Mouse (Mus musculus) forebrain, embryonic 16.5 days (tissue): ENCODE measurements at regions not wholly inside any gene's neighbourhood (a gene's known extent, or its start where the extent isn't known, plus 50 kb on each side); places are given as distances from the start of the nearest gene placed in this dataset.

Experiments
- ATAC-seq: fragments of 200-750 bp; cut with Nextera tagmentation; 2 replicates; pipeline ENCODE4 v1.8.0; 2017; ENCODE audit warnings: mild to moderate bottlenecking, moderate library complexity
- H3K27ac ChIP-seq: fragments of 300-500 bp; sonication (generic); 2 replicates; pipeline ENCODE4 v1.5.1; 2014; ENCODE audit warnings: low read length, control low read depth
- H3K27me3 ChIP-seq: fragments of 300-500 bp; sonication (generic); replicated peaks from 2 replicates; pipeline ENCODE4 v1.6.1; 2014; ENCODE audit warnings: low read length; ENCODE audit not compliant: control insufficient read depth, insufficient read depth
- H3K36me3 ChIP-seq: fragments of 300-500 bp; sonication (generic); 2 replicates; pipeline ENCODE4 v1.6.1; 2014; ENCODE audit not compliant: control insufficient read depth, insufficient read depth
- H3K4me1 ChIP-seq: fragments of 300-500 bp; sonication (generic); replicated peaks from 2 replicates; pipeline ENCODE4 v1.6.1; 2014; ENCODE audit warnings: low read length; ENCODE audit not compliant: control insufficient read depth, insufficient read depth
- H3K4me2 ChIP-seq: fragments of 300-500 bp; sonication (generic); 2 replicates; pipeline ENCODE4 v1.6.1; 2014; ENCODE audit warnings: mild to moderate bottlenecking, low read length, control low read depth
- H3K4me3 ChIP-seq: fragments of 300-500 bp; sonication (generic); replicated peaks from 2 replicates; pipeline ENCODE4 v1.5.1; 2014; ENCODE audit warnings: mild to moderate bottlenecking, low read length, control low read depth
- H3K9ac ChIP-seq: fragments of 300-500 bp; sonication (generic); replicated peaks from 2 replicates; pipeline ENCODE4 v1.6.1; 2014; ENCODE audit warnings: low read depth, low read length, control low read depth
- H3K9me3 ChIP-seq: fragments of 300-500 bp; sonication (generic); 2 replicates; pipeline ENCODE4 v1.6.1; 2016; ENCODE audit warnings: low read length; ENCODE audit not compliant: control insufficient read depth
- WGBS: fragments of 180-500 bp; shearing (Covaris S2); extraction: QIAGEN DNeasy Blood & Tissue Kit; methylation state at CpG from one replicate; pipeline ENCODE4 v1.1.7; 2014; 5-methylcytosine and 5-hydroxymethylcytosine counted together

- Histone ChIP-seq H3K4me1 (no peaks in the 10 kb centered on the region), H3K27me3 (no peaks in the 10 kb centered on the region), H3K27ac (no peak overlapping the region), H3K9me3 (no peaks in the 10 kb centered on the region), H3K4me3 (no peak overlapping the region), H3K9ac (no peak overlapping the region), H3K36me3 (no peaks in the 10 kb centered on the region), H3K4me2 (no peak overlapping the region)
- WGBS, result 93% methylated on average over 4 of the region's 4 CpGs
- no peak for ATAC-seq
These were observed 88.1 kb upstream of the Bcl6 start for GRCm38 (mm10) chr16:24076799-24077136.

- Histone ChIP-seq H3K9me3 (no peaks in the 10 kb centered on the region), H3K4me1 (no peaks in the 10 kb centered on the region), H3K4me3 (no peak overlapping the region), H3K4me2 (no peak overlapping the region), H3K9ac (no peak overlapping the region), H3K27ac (no peak overlapping the region), H3K36me3 (no peaks in the 10 kb centered on the region), H3K27me3 (no peaks in the 10 kb centered on the region)
- no peak for ATAC-seq
- 95% methylated on average over 4 of the region's 4 CpGs for WGBS
These were observed 87.6 kb upstream of the Bcl6 start for GRCm38 (mm10) chr16:24076109-24076798.

GRCm38 (mm10) chr16:24073613-24074244 is 85.1 kb upstream of the Bcl6 start:
- Histone ChIP-seq H3K4me3 (no peak overlapping the region), H3K27ac (no peak overlapping the region), H3K27me3 (no peaks in the 10 kb centered on the region), H3K9ac (no peak overlapping the region), H3K4me1 (no peaks in the 10 kb centered on the region), H3K9me3 (no peaks in the 10 kb centered on the region), H3K36me3 (no peaks in the 10 kb centered on the region), H3K4me2 (no peak overlapping the region)
- WGBS, result 94% methylated on average over 8 of the region's 8 CpGs
- no peak for ATAC-seq

GRCm38 (mm10) chr16:24073065-24073464 is 84.4 kb upstream of the Bcl6 start:
- no peak overlapping the region for H3K9ac ChIP-seq
- H3K27me3 ChIP-seq, result no peaks in the 10 kb centered on the region
- no peaks in the 10 kb centered on the region for H3K9me3 ChIP-seq
- H3K4me1 ChIP-seq, result no peaks in the 10 kb centered on the region
- H3K27ac ChIP-seq, result no peak overlapping the region
- H3K4me3 ChIP-seq, result no peak overlapping the region
- no peak overlapping the region for H3K4me2 ChIP-seq
- no peaks in the 10 kb centered on the region for H3K36me3 ChIP-seq
- ATAC-seq, result no peak
- 84% methylated on average over 6 of the region's 6 CpGs for WGBS

GRCm38 (mm10) chr16:24069411-24069810 is 80.8 kb upstream of the Bcl6 start:
- WGBS, result 92% methylated on average over 5 of the region's 5 CpGs
- Histone ChIP-seq H3K4me2 (no peak overlapping the region), H3K4me3 (no peak overlapping the region), H3K27me3 (no peaks in the 10 kb centered on the region), H3K9ac (no peak overlapping the region), H3K4me1 (no peaks in the 10 kb centered on the region), H3K27ac (no peak overlapping the region), H3K36me3 (no peaks in the 10 kb centered on the region), H3K9me3 (no peaks in the 10 kb centered on the region)
- ATAC-seq, result no peak

GRCm38 (mm10) chr16:24068250-24068813 is 79.7 kb upstream of the Bcl6 start:
- H3K4me1 ChIP-seq, result no peaks in the 10 kb centered on the region
- H3K9ac ChIP-seq, result no peak overlapping the region
- no peaks in the 10 kb centered on the region for H3K27me3 ChIP-seq
- H3K4me3 ChIP-seq, result no peak overlapping the region
- no peaks in the 10 kb centered on the region for H3K36me3 ChIP-seq
- no peak overlapping the region for H3K4me2 ChIP-seq
- 50% methylated on average over 4 of the region's 4 CpGs for WGBS
- H3K27ac ChIP-seq, result no peak overlapping the region
- H3K9me3 ChIP-seq, result no peaks in the 10 kb centered on the region
- no peak for ATAC-seq

GRCm38 (mm10) chr16:24062314-24062713 is 73.7 kb upstream of the Bcl6 start:
- no peaks in the 10 kb centered on the region for H3K36me3 ChIP-seq
- H3K4me3 ChIP-seq, result no peak overlapping the region
- ATAC-seq, result no peak
- H3K4me2 ChIP-seq, result no peak overlapping the region
- no peak overlapping the region for H3K9ac ChIP-seq
- H3K4me1 ChIP-seq, result no peaks in the 10 kb centered on the region
- no peaks in the 10 kb centered on the region for H3K9me3 ChIP-seq
- H3K27ac ChIP-seq, result no peak overlapping the region
- no peaks in the 10 kb centered on the region for H3K27me3 ChIP-seq
- 58% methylated on average over 5 of the region's 5 CpGs for WGBS

- H3K9ac ChIP-seq, result no peak overlapping the region
- H3K4me2 ChIP-seq, result no peak overlapping the region
- H3K27ac ChIP-seq, result no peak overlapping the region
- WGBS, result 87% methylated on average over 4 of the region's 4 CpGs
- no peaks in the 10 kb centered on the region for H3K9me3 ChIP-seq
- no peaks in the 10 kb centered on the region for H3K27me3 ChIP-seq
- H3K4me1 ChIP-seq, result peaks cover 2% of the 10 kb centered on the region; the same call in 1 of the 2 replicates
- no peak for ATAC-seq
- H3K36me3 ChIP-seq, result no peaks in the 10 kb centered on the region
- H3K4me3 ChIP-seq, result no peak overlapping the region
These were observed 72.8 kb upstream of the Bcl6 start for GRCm38 (mm10) chr16:24061496-24061895.

- Histone ChIP-seq H3K4me1 (peaks cover 5% of the 10 kb centered on the region; the same call in 1 of the 2 replicates), H3K4me3 (no peak overlapping the region), H3K36me3 (no peaks in the 10 kb centered on the region), H3K4me2 (no peak overlapping the region), H3K27ac (no peak overlapping the region), H3K9ac (no peak overlapping the region), H3K9me3 (no peaks in the 10 kb centered on the region), H3K27me3 (no peaks in the 10 kb centered on the region)
- no peak for ATAC-seq
- 73% methylated on average over 4 of the region's 4 CpGs for WGBS
These were observed 70.5 kb upstream of the Bcl6 start for GRCm38 (mm10) chr16:24059090-24059600.
